Mouse (Mus musculus) liver, embryonic 15.5 days (tissue): Measurements from ENCODE around the gene Cap1. TPM values are rescaled to one million over a fixed set of nuclear protein-coding genes. Genes with fewer than 3 reads are reported as not detected.

ENCODE experiments used
- polyA plus RNA-seq: library from polyadenylated mRNA; unstranded; fragments of >200 nt; fragmentation: Nextera tagmentation; extraction: Ambion mirVana; gene quantifications from 2 replicates; pipeline ENCODE4 v1.2.1, GENCODE M21; 2015

The Cap1 gene
- polyA plus RNA-seq, 1 experiment from 2014 or later: 25.4 TPM

Other genes starting within 250 kb of the Cap1 start
- gene 9530002B09Rik, start 196.8 kb downstream of the Cap1 start, polyA plus RNA-seq: not detected in 2 replicates
- gene Ppt1, start 49.8 kb downstream of the Cap1 start, polyA plus RNA-seq: 18.9 and 20.1 TPM in 2 replicates
- 0.05 and 0.06 TPM in 2 replicates for gene Mfsd2a, start 75.1 kb upstream of the Cap1 start, polyA plus RNA-seq
- gene Mycl, start 109.6 kb upstream of the Cap1 start, polyA plus RNA-seq: 0.89 and 1.2 TPM in 2 replicates
- 5.7 and 6.3 TPM in 2 replicates for gene Trit1, start 130.5 kb upstream of the Cap1 start, polyA plus RNA-seq
- gene Bmp8b, start 219.1 kb upstream of the Cap1 start, polyA plus RNA-seq: 0.15 and 0.25 TPM in 2 replicates
- gene Oxct2b, start 230.2 kb upstream of the Cap1 start, polyA plus RNA-seq: not detected in 2 replicates